Mouse (Mus musculus): Measurements from ENCODE around the gene Gpr27. TPM values are rescaled to one million over a fixed set of nuclear protein-coding genes. Genes with fewer than 3 reads are reported as not detected.
A peak's percentile ranks its signal among the peaks of the same experiment; 100 is the strongest.

Gene Gpr27
- total RNA-seq (2017): not detected in 3 replicates

DNA sequence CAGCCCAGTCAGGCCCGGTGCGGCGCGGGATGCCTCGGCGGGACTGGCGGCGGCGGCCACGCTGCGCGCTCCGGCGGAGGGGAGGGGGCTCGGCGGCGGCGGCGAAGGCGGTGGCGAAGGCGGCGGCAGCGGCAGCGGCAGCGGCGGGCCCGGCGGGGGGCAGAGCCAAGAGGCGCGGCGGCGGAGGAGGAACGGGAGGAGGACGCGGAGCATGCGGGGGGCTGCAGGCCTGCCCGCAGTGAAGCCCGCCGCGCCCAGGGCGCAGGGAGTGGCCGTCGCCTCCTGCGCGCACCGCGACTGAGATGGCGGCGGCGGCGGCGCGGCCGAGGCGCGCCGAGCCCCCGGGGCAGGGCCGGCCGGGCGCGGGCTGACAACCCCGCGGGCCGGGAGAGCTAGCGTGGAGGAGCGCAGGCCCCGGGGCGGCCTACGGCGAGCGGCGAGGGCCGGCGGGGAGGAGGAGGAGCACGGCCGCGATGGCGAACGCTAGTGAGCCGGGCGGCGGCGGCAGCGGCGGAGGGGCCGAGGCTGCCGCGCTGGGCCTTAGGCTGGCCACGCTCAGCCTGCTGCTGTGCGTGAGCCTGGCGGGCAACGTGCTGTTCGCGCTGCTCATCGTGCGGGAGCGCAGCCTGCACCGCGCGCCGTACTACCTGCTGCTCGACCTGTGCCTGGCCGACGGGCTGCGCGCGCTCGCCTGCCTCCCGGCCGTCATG, at the start of gene Gpr27:
TSS of gene Gpr27 (plus strand) at position 474 of the 710 bp plus-strand sequence.
- no peak for ATAC-seq (replicated peaks; ENCODE audit: insufficient number of reproducible peaks, low FRiP score, low TSS enrichment, poor library complexity, severe bottlenecking)

DNA sequence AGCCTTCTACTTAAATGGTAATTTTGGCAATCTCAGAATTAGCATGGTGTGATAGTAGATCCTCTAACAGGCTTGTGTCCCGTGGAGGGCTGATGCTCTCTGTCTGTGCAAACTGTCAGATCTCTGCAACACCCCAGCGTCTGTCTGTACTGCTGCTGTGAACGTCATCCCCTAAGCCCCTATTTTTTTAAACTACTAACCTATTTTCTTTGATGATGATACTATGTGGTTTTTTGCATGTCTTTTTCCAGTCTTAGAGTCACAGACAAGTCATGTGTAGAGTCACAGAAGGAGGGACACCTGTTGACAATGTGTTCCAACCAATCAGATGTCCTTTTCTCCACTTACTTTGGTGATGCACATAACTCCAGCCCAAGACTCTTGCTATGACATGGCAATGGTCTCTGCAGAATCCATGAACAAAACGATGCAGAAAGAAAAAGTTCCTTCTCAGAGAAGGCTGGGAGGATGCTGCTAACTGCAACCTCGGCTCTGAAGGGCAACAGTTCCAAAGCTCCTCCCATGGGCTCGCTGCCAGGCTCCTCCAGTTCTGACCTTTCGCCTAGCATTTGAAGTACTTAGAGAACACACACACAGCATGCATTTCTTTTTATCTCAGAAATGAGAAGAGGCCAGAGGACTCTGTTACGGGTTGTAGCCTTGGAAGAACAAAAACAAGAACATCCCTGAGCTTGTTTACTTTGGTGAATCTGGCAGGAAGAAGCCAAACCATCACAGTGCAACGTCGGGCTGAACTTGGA, 48.9 kb upstream of the Gpr27 start:
- no peak for ATAC-seq (replicated peaks; ENCODE audit: insufficient number of reproducible peaks, low FRiP score, low TSS enrichment, poor library complexity, severe bottlenecking)

DNA sequence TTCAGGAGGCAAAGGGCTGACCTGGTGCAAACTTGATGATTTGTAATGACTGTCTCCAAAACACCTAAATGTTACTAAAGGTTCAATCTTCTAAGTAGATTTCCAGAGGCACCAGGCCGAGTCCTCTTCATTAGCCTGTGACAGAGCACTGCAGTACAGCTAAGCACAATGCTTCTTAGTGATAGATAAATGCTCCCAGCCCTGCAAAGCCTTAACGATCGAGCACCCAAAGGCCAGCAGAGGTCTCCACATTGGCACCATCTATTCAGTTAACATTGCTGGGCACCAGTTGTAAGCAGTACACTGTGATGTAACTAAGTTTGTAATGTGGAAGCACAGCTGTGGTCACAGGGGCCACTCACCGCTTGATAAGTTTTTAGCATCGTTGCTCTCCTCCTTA, 48.1 kb upstream of the Gpr27 start:
- ATAC-seq (replicated peaks; ENCODE audit: insufficient number of reproducible peaks, low FRiP score, low TSS enrichment, poor library complexity, severe bottlenecking): no peak

DNA sequence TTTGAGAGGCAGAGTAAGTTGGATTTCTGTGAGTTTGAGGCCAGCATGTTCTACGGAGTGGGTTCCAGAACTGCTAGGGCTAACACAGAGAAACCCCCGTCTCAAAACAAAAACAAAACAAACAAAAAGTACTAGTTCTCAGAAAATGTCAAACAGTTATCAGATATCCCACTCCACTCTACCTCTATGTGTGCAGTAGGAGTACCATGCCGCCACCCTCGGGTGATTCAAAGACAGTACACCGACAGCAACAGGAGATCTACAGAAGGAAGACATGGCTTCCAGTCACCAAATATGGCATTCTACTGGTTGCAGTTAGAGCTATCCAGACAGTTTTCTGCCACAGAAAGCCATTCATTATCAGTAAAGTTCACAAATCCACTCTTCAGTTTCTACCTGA, 47.6 kb upstream of the Gpr27 start:
- no peak for ATAC-seq (replicated peaks; ENCODE audit: insufficient number of reproducible peaks, low FRiP score, low TSS enrichment, poor library complexity, severe bottlenecking)

DNA sequence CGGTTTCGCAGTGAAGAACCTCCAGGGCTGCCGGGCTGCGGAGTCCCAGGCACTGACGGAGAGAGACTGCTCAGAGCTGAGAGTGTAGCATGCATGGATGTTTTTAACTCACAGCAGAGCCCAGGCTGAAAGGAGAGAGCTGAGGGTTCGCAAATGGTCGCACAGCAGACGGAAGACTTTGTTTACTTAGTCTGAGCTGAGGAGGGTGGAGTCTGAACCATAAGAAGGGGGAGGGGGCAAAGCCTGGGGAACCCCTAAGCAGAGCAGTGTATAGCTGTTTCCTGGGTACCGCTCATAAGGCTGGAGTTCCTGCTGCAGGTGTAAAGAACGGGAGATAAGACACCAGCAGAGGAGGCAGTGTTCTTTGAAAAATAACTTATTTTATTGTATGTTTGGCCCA, 46.1 kb upstream of the Gpr27 start:
- no peak for ATAC-seq (replicated peaks; ENCODE audit: insufficient number of reproducible peaks, low FRiP score, low TSS enrichment, poor library complexity, severe bottlenecking)

DNA sequence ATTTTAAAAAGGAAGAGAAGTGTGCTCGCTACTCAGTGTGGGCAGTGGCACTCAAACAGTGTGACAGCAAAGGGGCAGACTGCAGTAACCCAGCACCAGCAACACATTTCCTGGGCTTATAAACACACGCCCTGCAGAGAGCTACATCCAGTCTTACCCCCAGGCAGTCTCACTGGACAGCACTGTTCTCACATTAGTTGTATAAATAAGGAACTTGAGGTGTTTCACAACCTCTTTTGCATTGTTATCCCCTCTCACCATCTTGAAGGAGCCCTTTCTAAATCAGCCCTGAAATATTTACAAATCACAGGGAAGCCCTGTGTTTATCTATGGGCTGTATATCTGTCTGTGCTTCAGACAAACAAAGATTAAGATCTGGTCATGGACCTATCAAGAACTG, 43.2 kb upstream of the Gpr27 start:
- peak; percentile 67 for ATAC-seq (replicated peaks; ENCODE audit: insufficient number of reproducible peaks, low FRiP score, low TSS enrichment, poor library complexity, severe bottlenecking)

DNA sequence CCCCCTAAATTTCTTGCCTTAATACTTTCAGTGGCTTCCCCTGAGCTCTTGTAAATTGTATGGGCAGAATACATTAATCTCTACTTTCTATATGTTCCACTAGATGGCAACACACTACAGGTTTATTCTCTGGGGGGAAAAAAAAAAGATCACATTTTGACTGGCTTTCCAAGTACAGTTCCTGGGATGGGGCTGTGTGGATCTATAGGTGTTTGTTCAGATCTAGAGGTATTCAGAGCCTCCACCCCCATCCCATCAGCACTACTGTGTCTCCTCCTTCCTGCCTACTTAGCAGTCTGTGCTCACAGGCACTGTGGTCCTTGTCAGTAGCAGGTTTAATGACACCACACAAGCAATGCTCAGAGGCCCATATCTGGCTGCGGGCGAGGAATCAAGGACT, 40.1 kb upstream of the Gpr27 start:
- no peak for ATAC-seq (replicated peaks; ENCODE audit: insufficient number of reproducible peaks, low FRiP score, low TSS enrichment, poor library complexity, severe bottlenecking)

DNA sequence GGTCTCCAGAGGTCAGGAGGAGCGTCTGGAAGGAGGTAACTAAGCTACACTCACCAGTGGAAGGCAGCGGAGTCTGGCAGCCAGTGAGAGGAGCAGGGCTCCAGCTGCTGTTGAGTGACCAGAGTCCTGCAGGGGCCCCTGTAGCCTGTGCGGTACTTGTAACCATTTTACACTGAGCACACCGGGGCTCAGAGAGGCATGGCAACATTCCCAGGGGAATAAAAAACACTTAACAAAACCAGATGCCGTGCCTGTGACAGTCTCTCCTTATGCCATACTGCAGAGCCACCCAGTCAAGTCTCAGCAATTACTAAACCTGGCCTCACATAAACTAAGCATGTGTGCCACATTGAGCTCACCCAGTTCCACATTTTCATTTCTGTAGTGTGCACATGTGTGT, 38.1 kb upstream of the Gpr27 start:
- ATAC-seq (replicated peaks; ENCODE audit: insufficient number of reproducible peaks, low FRiP score, low TSS enrichment, poor library complexity, severe bottlenecking): no peak

DNA sequence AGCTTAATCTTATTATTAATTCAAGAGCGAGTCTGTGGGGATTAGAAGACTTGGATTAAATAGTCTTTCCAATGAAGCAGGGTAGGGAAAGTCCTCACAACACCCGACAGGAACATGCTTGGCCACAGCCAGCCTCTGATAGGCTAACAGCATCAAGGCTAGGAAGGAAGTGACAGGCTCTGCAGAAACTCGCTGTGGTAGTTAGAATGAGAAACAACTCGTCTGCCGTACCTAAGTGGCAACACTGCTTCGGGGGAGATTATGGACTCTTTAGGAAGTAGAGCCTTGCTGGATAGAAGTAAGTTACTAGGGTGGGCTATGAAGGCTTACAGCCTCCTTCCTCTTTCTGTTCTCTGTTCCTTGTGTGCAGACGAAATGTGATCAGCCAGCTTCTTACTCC, 37.0 kb upstream of the Gpr27 start:
- ATAC-seq (replicated peaks; ENCODE audit: insufficient number of reproducible peaks, low FRiP score, low TSS enrichment, poor library complexity, severe bottlenecking): peak; percentile 60; the same call in 1 of the 2 replicates

DNA sequence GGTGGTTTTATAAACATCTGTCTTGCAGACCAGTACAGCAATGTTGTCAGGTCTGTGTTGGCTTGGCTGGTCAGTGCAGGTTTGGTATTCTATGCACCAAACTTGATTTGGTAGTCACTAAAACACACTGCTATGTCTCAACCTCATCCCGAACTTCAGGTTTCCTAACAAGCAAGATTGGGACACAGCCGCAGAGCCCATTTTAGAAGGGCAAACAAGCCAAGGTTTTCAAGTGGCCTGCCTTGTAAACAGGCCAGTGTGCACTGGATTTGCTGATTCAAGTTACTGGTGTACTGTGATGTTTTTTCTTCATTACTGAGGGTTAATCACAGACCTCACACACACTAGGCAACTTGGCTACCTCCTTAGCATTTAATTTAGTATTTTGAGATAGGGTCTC, 36.4 kb upstream of the Gpr27 start:
- ATAC-seq (replicated peaks; ENCODE audit: insufficient number of reproducible peaks, low FRiP score, low TSS enrichment, poor library complexity, severe bottlenecking): no peak

DNA sequence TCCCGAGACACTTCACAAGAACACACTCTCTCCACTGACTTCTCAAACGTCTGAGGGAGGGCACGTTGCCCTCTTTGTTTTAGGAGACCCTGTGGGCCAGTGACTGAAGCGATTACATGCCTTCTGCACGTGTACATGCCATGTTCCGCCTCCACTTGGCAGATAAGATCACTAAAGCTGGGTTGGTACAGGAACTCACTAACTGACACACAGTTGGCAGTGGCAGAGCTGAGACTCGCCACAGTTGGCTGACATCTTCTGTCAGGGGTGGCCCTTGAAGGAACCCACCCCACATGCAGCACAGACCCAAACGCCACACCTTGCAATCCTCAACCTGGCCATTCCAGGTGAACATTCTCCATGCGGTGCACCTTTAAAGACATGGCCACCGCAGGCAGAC, 33.9 kb upstream of the Gpr27 start:
- no peak for ATAC-seq (replicated peaks; ENCODE audit: insufficient number of reproducible peaks, low FRiP score, low TSS enrichment, poor library complexity, severe bottlenecking)

DNA sequence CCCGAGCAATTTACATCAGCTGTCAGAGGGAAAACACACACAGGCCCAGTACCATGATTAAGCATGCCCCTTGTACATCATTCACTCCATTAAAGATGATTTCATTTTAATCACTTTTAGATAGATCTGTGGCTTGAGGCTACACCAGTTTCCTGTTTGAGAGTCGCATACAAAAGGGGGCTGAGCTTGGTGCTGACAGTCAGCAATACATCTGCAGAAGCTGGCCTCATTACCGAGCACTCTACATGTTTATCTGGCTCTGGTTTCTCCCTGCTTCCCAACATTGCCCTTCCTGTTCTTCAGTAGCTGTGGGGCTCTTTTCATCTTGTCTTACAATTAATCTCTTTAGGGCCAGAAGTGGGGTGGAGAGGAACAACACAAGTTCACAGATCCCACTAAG, 32.0 kb upstream of the Gpr27 start:
- no peak for ATAC-seq (replicated peaks; ENCODE audit: insufficient number of reproducible peaks, low FRiP score, low TSS enrichment, poor library complexity, severe bottlenecking)

DNA sequence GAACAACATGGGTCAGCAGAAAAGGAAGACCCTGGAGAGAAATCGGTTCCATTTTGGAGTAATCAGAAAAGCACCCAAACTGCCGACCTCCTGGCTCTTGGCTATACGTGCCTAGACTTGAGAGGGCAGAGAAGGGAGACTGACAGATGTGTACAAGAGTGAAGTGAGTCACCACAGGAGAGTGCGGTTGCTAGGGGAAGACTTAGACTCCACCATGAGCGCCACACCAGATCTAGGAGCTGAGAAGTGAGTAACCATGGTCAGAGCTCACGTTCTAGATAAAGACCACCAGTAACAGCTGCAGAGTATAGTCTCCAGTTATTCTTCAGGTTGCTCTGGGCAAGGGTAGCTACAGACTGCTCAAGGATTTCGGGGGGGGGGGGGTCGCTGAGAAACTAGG, 29.2 kb upstream of the Gpr27 start:
- ATAC-seq (replicated peaks; ENCODE audit: insufficient number of reproducible peaks, low FRiP score, low TSS enrichment, poor library complexity, severe bottlenecking): no peak

DNA sequence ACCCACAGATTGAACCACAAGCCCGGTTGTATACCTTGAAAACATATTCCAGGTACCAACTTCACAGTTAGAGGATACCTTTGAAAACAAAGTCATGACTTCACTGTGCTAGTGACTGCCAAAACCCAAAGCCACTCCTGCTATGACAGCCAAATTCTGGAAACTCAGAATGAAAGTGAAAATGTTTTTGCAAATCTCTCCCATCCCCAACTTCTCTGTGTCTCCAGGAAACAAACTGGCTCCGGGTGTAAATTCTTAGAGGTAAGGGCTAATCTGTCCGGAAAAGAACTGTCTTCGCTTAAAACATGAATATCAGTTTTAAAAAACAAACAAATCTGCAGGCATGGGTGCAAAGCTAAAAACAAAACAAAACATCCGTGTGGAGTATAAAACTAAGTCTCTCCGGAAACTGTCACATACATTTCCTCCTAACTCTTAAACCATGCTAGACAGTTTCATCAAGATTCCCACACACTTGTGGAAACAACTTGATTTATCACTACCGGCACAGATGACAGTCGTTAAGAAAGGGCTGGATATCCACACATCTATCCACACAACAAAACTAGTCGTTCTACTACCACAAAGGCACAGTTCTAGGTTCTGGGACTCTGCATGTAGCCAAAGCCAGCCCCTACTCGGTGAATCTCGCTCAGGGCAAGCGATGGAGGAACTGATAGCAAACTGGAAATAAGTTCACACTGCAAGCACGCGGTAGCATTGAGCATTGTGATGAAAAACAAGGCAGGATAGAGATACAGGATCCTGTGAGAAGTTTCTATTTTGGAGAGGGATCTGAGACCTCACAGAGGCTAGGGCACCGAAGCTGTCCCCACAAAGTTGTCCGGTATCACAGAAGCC, 26.8 kb upstream of the Gpr27 start:
- no peak for ATAC-seq (replicated peaks; ENCODE audit: insufficient number of reproducible peaks, low FRiP score, low TSS enrichment, poor library complexity, severe bottlenecking)

DNA sequence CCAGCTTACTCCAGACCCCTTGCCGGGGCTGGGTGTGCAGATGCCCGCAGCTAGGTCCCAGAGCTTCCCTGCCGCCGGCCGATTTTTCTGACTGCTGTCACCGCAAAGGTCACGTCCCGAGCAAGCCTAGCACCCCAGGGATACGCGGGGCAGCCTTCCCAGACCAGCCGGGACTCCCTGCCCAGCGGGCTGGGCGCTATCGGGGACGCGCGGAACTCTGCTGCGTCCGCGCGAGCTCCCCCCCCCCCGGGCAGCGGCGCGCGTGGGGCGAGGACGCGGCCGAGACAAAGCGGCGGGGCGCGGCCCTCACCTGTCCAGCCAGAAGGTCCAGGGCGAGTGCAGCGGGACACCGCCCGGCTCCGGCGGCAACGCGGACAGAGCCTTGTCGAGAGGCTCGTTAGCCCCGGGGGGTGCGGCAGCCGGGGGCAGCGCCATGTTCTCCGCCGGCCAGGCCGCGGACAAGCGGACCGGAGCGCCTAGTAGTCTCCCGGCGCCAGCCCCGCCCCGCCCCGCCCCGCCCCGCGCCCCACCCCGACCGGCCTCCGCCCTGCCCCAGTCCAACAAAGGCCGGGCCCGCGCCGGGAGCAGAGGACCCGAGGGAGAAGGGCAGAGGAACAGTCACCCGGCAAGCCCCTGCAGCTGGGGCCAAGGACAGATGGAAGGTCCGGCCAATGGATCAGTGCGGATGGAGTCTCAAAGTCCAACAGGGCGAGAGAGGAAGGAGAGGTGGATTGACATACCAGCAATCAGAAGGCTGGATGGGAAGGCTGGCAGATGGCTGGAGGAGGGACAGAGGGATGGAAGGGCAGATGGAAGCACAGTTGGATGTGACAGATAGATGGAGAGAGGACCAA, 25.9 kb upstream of the Gpr27 start, which contains the start of the genes Eif4e3 and Gm20696:
TSS of gene Eif4e3 (minus strand) at position 454 of the 854 bp plus-strand sequence.
TSS of gene Gm20696 (minus strand) at position 480 of the 854 bp plus-strand sequence.
- ATAC-seq (replicated peaks; ENCODE audit: insufficient number of reproducible peaks, low FRiP score, low TSS enrichment, poor library complexity, severe bottlenecking): no peak

DNA sequence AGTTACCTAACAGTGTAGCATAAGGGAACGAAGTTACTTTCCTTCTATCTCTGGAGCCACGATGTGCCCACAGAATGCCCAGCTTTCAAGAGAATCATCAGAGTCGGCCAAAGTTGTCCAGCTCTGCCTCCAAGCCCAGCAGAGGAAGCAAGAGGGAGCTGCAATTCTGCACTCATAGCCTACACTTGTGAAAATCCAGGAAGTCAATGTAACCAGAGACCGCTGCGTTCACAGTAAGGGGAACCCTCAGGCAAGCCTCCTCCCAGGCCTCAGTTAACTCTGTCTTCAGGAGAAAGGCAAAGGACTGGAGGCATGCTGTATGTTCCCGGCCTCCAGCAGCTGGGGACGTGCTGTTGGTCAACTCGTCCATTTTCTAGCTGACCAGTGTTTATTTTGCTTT, 25.2 kb upstream of the Gpr27 start:
- ATAC-seq (replicated peaks; ENCODE audit: insufficient number of reproducible peaks, low FRiP score, low TSS enrichment, poor library complexity, severe bottlenecking): 0 out of 2 replicates have a peak, but pooled peaks have one; percentile 37

DNA sequence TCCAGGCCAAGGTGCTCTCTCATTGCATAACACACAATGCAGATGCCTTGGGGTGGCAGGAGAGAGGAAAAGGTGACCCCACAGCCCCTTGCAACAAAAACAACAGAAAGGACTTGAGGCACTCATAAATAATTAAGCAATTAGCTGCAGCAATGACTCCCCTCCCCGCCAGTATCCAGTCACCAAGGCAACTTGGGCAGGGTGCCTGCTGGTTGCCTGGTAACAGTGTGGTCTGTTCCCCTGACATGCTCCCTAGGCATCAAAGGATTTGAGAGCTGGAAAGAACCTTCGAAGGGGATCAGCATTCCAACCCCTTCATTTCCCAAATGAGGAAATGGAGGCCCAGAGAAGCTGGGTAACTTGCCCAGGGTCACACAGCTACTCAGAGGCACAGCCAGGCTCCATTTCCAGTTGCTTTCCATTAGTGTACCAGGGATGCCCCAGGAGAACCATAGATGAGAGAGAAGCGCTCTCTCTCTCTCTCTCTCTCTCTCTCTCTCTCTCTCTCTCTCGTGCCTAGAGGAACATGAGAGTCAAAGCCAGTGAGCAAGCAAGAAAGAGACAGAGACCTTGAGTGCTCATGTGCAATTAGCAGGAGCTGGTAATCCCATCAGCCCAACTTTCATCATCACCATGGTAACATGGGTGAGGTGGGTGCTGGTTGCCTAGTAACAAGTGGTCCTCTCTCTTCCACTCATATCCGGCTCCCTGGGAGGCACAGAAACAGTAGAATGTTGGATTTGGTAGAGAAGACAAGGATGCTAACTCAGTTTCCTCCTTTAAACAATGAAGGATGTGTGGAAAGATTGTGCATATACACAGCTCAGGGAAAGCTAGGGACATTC, 22.8 kb upstream of the Gpr27 start:
- ATAC-seq (replicated peaks; ENCODE audit: insufficient number of reproducible peaks, low FRiP score, low TSS enrichment, poor library complexity, severe bottlenecking): no peak
